Mouse (Mus musculus) testis, postnatal 10 days (tissue): ENCODE data around the gene Gm9733.
"Not testable (repeated sequence)": the region's sequence is repeated elsewhere in the genome, so short reads cannot be mapped to it uniquely, and the experiment has no call there.

Experiments
- DNase-seq: peaks from one replicate; pipeline ENCODE4 v3.0.0; 2021; ENCODE audit warnings: low spot score

Gm9733 gene

GRCm38 (mm10) chr3:15332063-15332462 is at the start of gene Gm9733:
Gene Gm9733, minus strand, starts transcription at chr3:15332302.
- DNase-seq, result no peak

GRCm38 (mm10) chr3:15355690-15356089 is 23.6 kb upstream of the Gm9733 start:
- not testable (repeated sequence) for DNase-seq

- not testable (repeated sequence) for DNase-seq
These were observed 18.2 kb upstream of the Gm9733 start for GRCm38 (mm10) chr3:15350318-15350717.

GRCm38 (mm10) chr3:15345606-15346005 is 13.5 kb upstream of the Gm9733 start:
- not testable (repeated sequence) for DNase-seq

GRCm38 (mm10) chr3:15340287-15340686 is 8.2 kb upstream of the Gm9733 start:
- DNase-seq, result no peak

GRCm38 (mm10) chr3:15334182-15334581 is 2.1 kb upstream of the Gm9733 start:
- no peak for DNase-seq

- DNase-seq, result no peak
These were observed 557 bp downstream of the Gm9733 start for GRCm38 (mm10) chr3:15331545-15331944.

GRCm38 (mm10) chr3:15329549-15329948 is 2.6 kb downstream of the Gm9733 start:
- no peak for DNase-seq

- DNase-seq, result no peak
These were observed 47.4 kb downstream of the Gm9733 start for GRCm38 (mm10) chr3:15284424-15285328.

GRCm38 (mm10) chr3:15275899-15276526 is 56.1 kb downstream of the Gm9733 start:
- DNase-seq, result no peak

- DNase-seq, result no peak
These were observed 67.7 kb downstream of the Gm9733 start for GRCm38 (mm10) chr3:15264450-15264849.

GRCm38 (mm10) chr3:15255726-15256125 is 76.4 kb downstream of the Gm9733 start:
- DNase-seq, result no peak
